Mouse (Mus musculus): ENCODE data around the gene Lpcat3. TPM values are rescaled to one million over a fixed set of nuclear protein-coding genes. Genes with fewer than 3 reads are reported as not detected.

Lpcat3 gene
- polyA plus RNA-seq (2014; fragmentation: Illumina TruSeq; extraction: RNeasy Lipid Tissue Mini Kit (QIAGEN cat#74804); ENCODE audit: low read depth, low replicate concordance), result 56.7 TPM

GRCm38 (mm10) chr6:124662477-124663423 lies at the start of gene Lpcat3:
Gene Lpcat3 (plus strand): TSS chr6:124663027.

GRCm38 (mm10) chr6:124635985-124636384 lies 26.8 kb upstream of the Lpcat3 start, which contains the start of gene C1s2:
Gene C1s2 (minus strand): TSS chr6:124636085.

GRCm38 (mm10) chr6:124711824-124712782 lies 49.3 kb downstream of the Lpcat3 start, which contains the start of the genes Emg1 and Phb2:
Gene Emg1 (minus strand): TSS chr6:124712178.
Gene Phb2 (plus strand): TSS chr6:124712336.

GRCm38 (mm10) chr6:124738511-124739023 lies 75.7 kb downstream of the Lpcat3 start, which contains the start of gene Ptpn6:
Gene Ptpn6 (minus strand): TSS chr6:124738714.

GRCm38 (mm10) chr6:124740888-124741761 lies 78.3 kb downstream of the Lpcat3 start, which contains the start of gene Grcc10:
Gene Grcc10 (minus strand): TSS chr6:124741374.

Other genes starting within 250 kb of the Lpcat3 start
- 14.2 TPM for gene Pex5, start 248.0 kb upstream of the Lpcat3 start, polyA plus RNA-seq (2014; fragmentation: Illumina TruSeq; extraction: RNeasy Lipid Tissue Mini Kit (QIAGEN cat#74804); ENCODE audit: low read depth, low replicate concordance)
- 1.3 TPM for gene Clstn3, start 198.2 kb upstream of the Lpcat3 start, polyA plus RNA-seq (2014; fragmentation: Illumina TruSeq; extraction: RNeasy Lipid Tissue Mini Kit (QIAGEN cat#74804); ENCODE audit: low read depth, low replicate concordance)
- gene C1rl, start 169.9 kb upstream of the Lpcat3 start, polyA plus RNA-seq (2014; fragmentation: Illumina TruSeq; extraction: RNeasy Lipid Tissue Mini Kit (QIAGEN cat#74804); ENCODE audit: low read depth, low replicate concordance), result 7.9 TPM
- 19.7 TPM for gene C1ra, start 150.6 kb upstream of the Lpcat3 start, polyA plus RNA-seq (2014; fragmentation: Illumina TruSeq; extraction: RNeasy Lipid Tissue Mini Kit (QIAGEN cat#74804); ENCODE audit: low read depth, low replicate concordance)
- gene C1s1, start 120.7 kb upstream of the Lpcat3 start, polyA plus RNA-seq (2014; fragmentation: Illumina TruSeq; extraction: RNeasy Lipid Tissue Mini Kit (QIAGEN cat#74804); ENCODE audit: low read depth, low replicate concordance), result 62.6 TPM
- 0.29 TPM for gene C1rb, start 92.7 kb upstream of the Lpcat3 start, polyA plus RNA-seq (2014; fragmentation: Illumina TruSeq; extraction: RNeasy Lipid Tissue Mini Kit (QIAGEN cat#74804); ENCODE audit: low read depth, low replicate concordance)
- gene C1s2, start 26.9 kb upstream of the Lpcat3 start, polyA plus RNA-seq (2014; fragmentation: Illumina TruSeq; extraction: RNeasy Lipid Tissue Mini Kit (QIAGEN cat#74804); ENCODE audit: low read depth, low replicate concordance), result 0.29 TPM
- gene Emg1, start 49.2 kb downstream of the Lpcat3 start, polyA plus RNA-seq (2014; fragmentation: Illumina TruSeq; extraction: RNeasy Lipid Tissue Mini Kit (QIAGEN cat#74804); ENCODE audit: low read depth, low replicate concordance), result 16.4 TPM
- 35.9 TPM for gene Phb2, start 49.3 kb downstream of the Lpcat3 start, polyA plus RNA-seq (2014; fragmentation: Illumina TruSeq; extraction: RNeasy Lipid Tissue Mini Kit (QIAGEN cat#74804); ENCODE audit: low read depth, low replicate concordance)
- 1.5 TPM for gene Ptpn6, start 75.7 kb downstream of the Lpcat3 start, polyA plus RNA-seq (2014; fragmentation: Illumina TruSeq; extraction: RNeasy Lipid Tissue Mini Kit (QIAGEN cat#74804); ENCODE audit: low read depth, low replicate concordance)
- 4.3 TPM for gene Grcc10, start 78.3 kb downstream of the Lpcat3 start, polyA plus RNA-seq (2014; fragmentation: Illumina TruSeq; extraction: RNeasy Lipid Tissue Mini Kit (QIAGEN cat#74804); ENCODE audit: low read depth, low replicate concordance)
- not detected for gene Gm45234, start 93.0 kb downstream of the Lpcat3 start, polyA plus RNA-seq (2014; fragmentation: Illumina TruSeq; extraction: RNeasy Lipid Tissue Mini Kit (QIAGEN cat#74804); ENCODE audit: low read depth, low replicate concordance)
- 1.3 TPM for gene Atn1, start 93.5 kb downstream of the Lpcat3 start, polyA plus RNA-seq (2014; fragmentation: Illumina TruSeq; extraction: RNeasy Lipid Tissue Mini Kit (QIAGEN cat#74804); ENCODE audit: low read depth, low replicate concordance)
- 2.2 TPM for gene Eno2, start 106.6 kb downstream of the Lpcat3 start, polyA plus RNA-seq (2014; fragmentation: Illumina TruSeq; extraction: RNeasy Lipid Tissue Mini Kit (QIAGEN cat#74804); ENCODE audit: low read depth, low replicate concordance)
- not detected for gene Lrrc23, start 116.7 kb downstream of the Lpcat3 start, polyA plus RNA-seq (2014; fragmentation: Illumina TruSeq; extraction: RNeasy Lipid Tissue Mini Kit (QIAGEN cat#74804); ENCODE audit: low read depth, low replicate concordance)
- gene Spsb2, start 145.6 kb downstream of the Lpcat3 start, polyA plus RNA-seq (2014; fragmentation: Illumina TruSeq; extraction: RNeasy Lipid Tissue Mini Kit (QIAGEN cat#74804); ENCODE audit: low read depth, low replicate concordance), result not detected
- 34.6 TPM for gene Tpi1, start 151.3 kb downstream of the Lpcat3 start, polyA plus RNA-seq (2014; fragmentation: Illumina TruSeq; extraction: RNeasy Lipid Tissue Mini Kit (QIAGEN cat#74804); ENCODE audit: low read depth, low replicate concordance)
- 34.7 TPM for gene Usp5, start 166.5 kb downstream of the Lpcat3 start, polyA plus RNA-seq (2014; fragmentation: Illumina TruSeq; extraction: RNeasy Lipid Tissue Mini Kit (QIAGEN cat#74804); ENCODE audit: low read depth, low replicate concordance)
- gene Cdca3, start 166.5 kb downstream of the Lpcat3 start, polyA plus RNA-seq (2014; fragmentation: Illumina TruSeq; extraction: RNeasy Lipid Tissue Mini Kit (QIAGEN cat#74804); ENCODE audit: low read depth, low replicate concordance), result 1.5 TPM
- 0.35 TPM for gene Gnb3, start 177.2 kb downstream of the Lpcat3 start, polyA plus RNA-seq (2014; fragmentation: Illumina TruSeq; extraction: RNeasy Lipid Tissue Mini Kit (QIAGEN cat#74804); ENCODE audit: low read depth, low replicate concordance)
- gene P3h3, start 194.7 kb downstream of the Lpcat3 start, polyA plus RNA-seq (2014; fragmentation: Illumina TruSeq; extraction: RNeasy Lipid Tissue Mini Kit (QIAGEN cat#74804); ENCODE audit: low read depth, low replicate concordance), result 0.93 TPM
- gene Gpr162, start 201.0 kb downstream of the Lpcat3 start, polyA plus RNA-seq (2014; fragmentation: Illumina TruSeq; extraction: RNeasy Lipid Tissue Mini Kit (QIAGEN cat#74804); ENCODE audit: low read depth, low replicate concordance), result not detected
- 0.29 TPM for gene Cd4, start 225.2 kb downstream of the Lpcat3 start, polyA plus RNA-seq (2014; fragmentation: Illumina TruSeq; extraction: RNeasy Lipid Tissue Mini Kit (QIAGEN cat#74804); ENCODE audit: low read depth, low replicate concordance)
- gene Lag3, start 248.7 kb downstream of the Lpcat3 start, polyA plus RNA-seq (2014; fragmentation: Illumina TruSeq; extraction: RNeasy Lipid Tissue Mini Kit (QIAGEN cat#74804); ENCODE audit: low read depth, low replicate concordance), result 0.29 TPM

Measured in adrenal gland, adult 10 weeks (tissue).